Mouse (Mus musculus) erythroblast, embryonic 14.5 days (primary cell): Measurements from ENCODE around the gene Cela3b.

Source experiments
- GATA1 ChIP-seq: IDR thresholded peaks from 2 replicates; pipeline ENCODE4 v1.6.1; 2012; ENCODE audit warnings: low read length, inconsistent platforms, mixed read lengths
- TAL1 ChIP-seq: IDR thresholded peaks from 3 replicates; pipeline ENCODE4 v1.6.1; 2012; ENCODE audit warnings: low read length, inconsistent platforms, mixed read lengths

DNA sequence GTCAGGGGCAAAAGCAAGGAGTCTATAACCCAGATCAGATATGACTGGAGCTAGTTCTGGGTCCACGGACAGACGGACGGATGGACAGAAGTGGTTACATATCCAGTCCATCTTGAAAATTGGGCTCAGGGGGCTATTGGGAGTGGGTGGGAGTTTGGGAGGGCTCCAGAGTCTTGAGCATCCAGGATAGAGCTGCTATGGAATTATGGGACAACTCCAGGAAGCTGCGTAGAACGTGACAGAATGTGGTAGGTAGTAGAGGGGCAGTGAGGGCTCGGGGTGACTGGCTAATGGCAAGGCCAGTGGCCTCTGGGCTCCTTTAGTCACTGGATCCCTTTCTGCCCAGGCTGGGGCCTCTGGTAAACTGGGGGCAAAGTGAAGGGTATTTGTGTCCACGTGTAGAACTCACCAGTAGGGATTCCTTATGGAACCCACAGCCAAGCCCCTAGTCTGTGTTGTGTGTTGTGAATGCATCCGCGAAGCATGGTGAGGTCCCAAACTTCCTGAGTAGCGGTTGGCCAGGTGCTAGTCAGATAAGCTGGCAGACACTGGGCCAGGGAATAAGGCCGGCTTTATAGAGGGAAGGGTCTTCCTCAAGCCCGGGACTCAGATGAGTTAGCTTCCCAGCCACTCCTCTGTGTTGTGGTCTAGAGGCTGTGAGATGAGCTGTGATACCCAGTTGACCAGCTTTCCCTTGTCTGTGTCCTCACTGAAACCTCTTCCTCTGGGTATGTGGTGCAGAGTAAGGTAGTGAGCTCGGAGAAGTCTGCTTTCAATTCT is 45.1 kb upstream of the Cela3b start:
- TF ChIP-seq TAL1 (no peak), GATA1 (no peak)
